Mouse (Mus musculus): Measurements from ENCODE around the gene Usp12. TPM values are rescaled to one million over a fixed set of nuclear protein-coding genes. Genes with fewer than 3 reads are reported as not detected.

The Usp12 gene
- polyA plus RNA-seq, 1 experiment from 2014 or later: 10.4 TPM

GRCm38 (mm10) chr5:146813421-146813820 lies 18.6 kb upstream of the Usp12 start:
- DNase-seq (ENCODE audit: low spot score) (no peak), ATAC-seq (ENCODE audit: low FRiP score, low TSS enrichment) (no peak)
- Histone ChIP-seq H3K9me3 (ENCODE audit: control insufficient read depth, low read length) (no peaks in the 10 kb centered on the region), H3K9ac (ENCODE audit: low read length) (no peak overlapping the region), H3K4me2 (replicated peaks; ENCODE audit: low read depth) (no peak overlapping the region), H3K4me1 (replicated peaks; ENCODE audit: control insufficient read depth, insufficient read depth) (no peaks in the 10 kb centered on the region), H3K27ac (replicated peaks) (no peak overlapping the region), H3K4me3 (ENCODE audit: low read depth, low read length) (no peak overlapping the region), H3K27me3 (ENCODE audit: control insufficient read depth, insufficient read depth, low read length) (no peaks in the 10 kb centered on the region), H3K36me3 (ENCODE audit: control insufficient read depth, insufficient read depth, low read length) (no peaks in the 10 kb centered on the region)
- peak; percentile 33 for TF ChIP-seq CTCF (IDR thresholded peaks at IDR 0.05; ENCODE audit: low read depth)
- no peak for TF ChIP-seq EP300 (optimal IDR thresholded peaks at IDR 0.05)
- 84% methylated on average over 4 of the region's 4 CpGs for WGBS

DNA sequence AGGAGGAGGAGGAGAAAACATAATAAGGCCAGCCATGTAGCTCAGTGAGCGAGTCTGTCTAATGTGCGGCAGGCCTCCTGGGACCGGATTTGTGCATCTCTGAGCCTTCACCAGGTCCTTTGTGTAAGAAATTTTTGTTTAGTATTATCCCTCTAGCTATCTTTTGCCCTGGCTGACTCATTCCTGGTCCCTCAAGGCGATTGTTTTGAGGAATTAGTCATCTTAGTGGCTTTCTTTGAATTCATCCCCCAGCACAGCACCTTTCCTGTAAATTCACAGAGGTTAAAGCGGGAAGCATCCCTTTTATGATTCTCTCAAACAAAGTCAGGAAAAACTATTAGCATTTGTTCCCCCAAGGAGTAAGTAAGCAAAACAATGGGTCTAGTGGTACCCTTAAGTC lies 18.1 kb upstream of the Usp12 start:
- Histone ChIP-seq H3K27ac (replicated peaks) (no peak overlapping the region), H3K27me3 (ENCODE audit: control insufficient read depth, insufficient read depth, low read length) (no peaks in the 10 kb centered on the region), H3K4me1 (replicated peaks; ENCODE audit: control insufficient read depth, insufficient read depth) (no peaks in the 10 kb centered on the region), H3K4me2 (replicated peaks; ENCODE audit: low read depth) (no peak overlapping the region), H3K4me3 (ENCODE audit: low read depth, low read length) (no peak overlapping the region), H3K36me3 (ENCODE audit: control insufficient read depth, insufficient read depth, low read length) (no peaks in the 10 kb centered on the region), H3K9me3 (ENCODE audit: control insufficient read depth, low read length) (no peaks in the 10 kb centered on the region), H3K9ac (ENCODE audit: low read length) (no peak overlapping the region)
- no peak for TF ChIP-seq EP300 (optimal IDR thresholded peaks at IDR 0.05)
- ATAC-seq (ENCODE audit: low FRiP score, low TSS enrichment): no peak
- WGBS: 82% methylated on average over 5 of the region's 5 CpGs
- no peak for DNase-seq (ENCODE audit: low spot score)

DNA sequence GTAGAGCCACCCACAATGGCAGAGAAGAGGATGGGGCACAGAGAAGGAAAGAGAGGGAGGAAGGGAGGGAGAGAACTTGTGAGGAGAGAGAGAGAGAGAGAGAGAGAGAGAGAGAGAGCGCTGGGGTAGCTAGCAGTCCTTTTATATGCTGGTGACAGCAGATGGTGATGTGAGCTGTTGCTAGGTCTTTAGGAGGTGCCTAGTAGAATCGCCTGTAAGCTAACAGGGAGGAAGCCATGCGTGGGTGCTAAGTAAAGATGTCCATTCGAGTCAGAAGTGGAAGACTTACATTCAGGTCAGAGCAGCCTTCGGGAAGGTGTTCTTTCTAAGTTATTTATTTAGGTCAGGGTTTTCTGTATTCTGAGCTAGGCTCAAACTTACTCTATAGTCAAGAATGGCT lies 15.1 kb upstream of the Usp12 start:
- ATAC-seq (ENCODE audit: low FRiP score, low TSS enrichment) (no peak), DNase-seq (ENCODE audit: low spot score) (no peak)
- Histone ChIP-seq H3K27ac (replicated peaks) (no peak overlapping the region), H3K27me3 (ENCODE audit: control insufficient read depth, insufficient read depth, low read length) (no peaks in the 10 kb centered on the region), H3K9ac (ENCODE audit: low read length) (no peak overlapping the region), H3K4me2 (replicated peaks; ENCODE audit: low read depth) (no peak overlapping the region), H3K4me3 (ENCODE audit: low read depth, low read length) (no peak overlapping the region), H3K9me3 (ENCODE audit: control insufficient read depth, low read length) (no peaks in the 10 kb centered on the region), H3K4me1 (replicated peaks; ENCODE audit: control insufficient read depth, insufficient read depth) (no peaks in the 10 kb centered on the region), H3K36me3 (ENCODE audit: control insufficient read depth, insufficient read depth, low read length) (no peaks in the 10 kb centered on the region)
- TF ChIP-seq EP300 (optimal IDR thresholded peaks at IDR 0.05) (no peak), CTCF (IDR thresholded peaks at IDR 0.05; ENCODE audit: low read depth) (no peak)
- 67% methylated on average over 5 of the region's 5 CpGs for WGBS

GRCm38 (mm10) chr5:146806004-146806430 lies 11.2 kb upstream of the Usp12 start:
- Histone ChIP-seq H3K4me1 (replicated peaks; ENCODE audit: control insufficient read depth, insufficient read depth) (no peaks in the 10 kb centered on the region), H3K27me3 (ENCODE audit: control insufficient read depth, insufficient read depth, low read length) (no peaks in the 10 kb centered on the region), H3K9me3 (ENCODE audit: control insufficient read depth, low read length) (no peaks in the 10 kb centered on the region), H3K4me3 (ENCODE audit: low read depth, low read length) (no peak overlapping the region), H3K27ac (replicated peaks) (no peak overlapping the region), H3K9ac (ENCODE audit: low read length) (no peak overlapping the region; the same call in 1 of the 2 replicates), H3K36me3 (ENCODE audit: control insufficient read depth, insufficient read depth, low read length) (no peaks in the 10 kb centered on the region), H3K4me2 (replicated peaks; ENCODE audit: low read depth) (no peak overlapping the region)
- DNase-seq (ENCODE audit: low spot score): no peak
- no peak for TF ChIP-seq CTCF (IDR thresholded peaks at IDR 0.05; ENCODE audit: low read depth)
- no peak for TF ChIP-seq EP300 (optimal IDR thresholded peaks at IDR 0.05)
- WGBS: 72% methylated on average over 8 of the region's 8 CpGs
- no peak for ATAC-seq (ENCODE audit: low FRiP score, low TSS enrichment)

GRCm38 (mm10) chr5:146798031-146798430 lies 3.2 kb upstream of the Usp12 start:
- TF ChIP-seq EP300 (optimal IDR thresholded peaks at IDR 0.05): no peak
- no peak for TF ChIP-seq CTCF (IDR thresholded peaks at IDR 0.05; ENCODE audit: low read depth)
- DNase-seq (ENCODE audit: low spot score) (no peak), ATAC-seq (ENCODE audit: low FRiP score, low TSS enrichment) (no peak)
- 55% methylated on average over 9 of the region's 9 CpGs for WGBS
- H3K4me1 ChIP-seq (replicated peaks; ENCODE audit: control insufficient read depth, insufficient read depth): no peaks in the 10 kb centered on the region
- H3K9ac ChIP-seq (ENCODE audit: low read length): no peak overlapping the region
- H3K4me2 ChIP-seq (replicated peaks; ENCODE audit: low read depth): no peak overlapping the region
- no peak overlapping the region for H3K27ac ChIP-seq (replicated peaks)
- H3K9me3 ChIP-seq (ENCODE audit: control insufficient read depth, low read length): no peaks in the 10 kb centered on the region
- no peak overlapping the region for H3K4me3 ChIP-seq (ENCODE audit: low read depth, low read length)
- H3K36me3 ChIP-seq (ENCODE audit: control insufficient read depth, insufficient read depth, low read length): no peaks in the 10 kb centered on the region
- H3K27me3 ChIP-seq (ENCODE audit: control insufficient read depth, insufficient read depth, low read length): no peaks in the 10 kb centered on the region

GRCm38 (mm10) chr5:146795728-146796127 lies 922 bp upstream of the Usp12 start:
- Histone ChIP-seq H3K4me3 (ENCODE audit: low read depth, low read length) (no peak overlapping the region), H3K9ac (ENCODE audit: low read length) (no peak overlapping the region), H3K27ac (replicated peaks) (no peak overlapping the region), H3K4me2 (replicated peaks; ENCODE audit: low read depth) (no peak overlapping the region), H3K9me3 (ENCODE audit: control insufficient read depth, low read length) (no peaks in the 10 kb centered on the region), H3K27me3 (ENCODE audit: control insufficient read depth, insufficient read depth, low read length) (no peaks in the 10 kb centered on the region), H3K4me1 (replicated peaks; ENCODE audit: control insufficient read depth, insufficient read depth) (peaks cover 5% of the 10 kb centered on the region; the same call in 1 of the 2 replicates), H3K36me3 (ENCODE audit: control insufficient read depth, insufficient read depth, low read length) (no peaks in the 10 kb centered on the region)
- no peak for ATAC-seq (ENCODE audit: low FRiP score, low TSS enrichment)
- no peak for DNase-seq (ENCODE audit: low spot score)
- 76% methylated on average over 13 of the region's 13 CpGs for WGBS
- TF ChIP-seq CTCF (IDR thresholded peaks at IDR 0.05; ENCODE audit: low read depth) (no peak), EP300 (optimal IDR thresholded peaks at IDR 0.05) (no peak)

Measured in stomach, postnatal 0 days (tissue).